Mouse (Mus musculus) cortical plate, adult 2 months (tissue): Measurements from ENCODE around the gene Mgat5. TPM values are rescaled to one million over a fixed set of nuclear protein-coding genes. Genes with fewer than 3 reads are reported as not detected.

ENCODE experiments used
- H3K27ac ChIP-seq: fragments of 200-500 bp; 2 replicates; pipeline ENCODE4 v1.5.1; 2012; ENCODE audit warnings: low read length, control low read depth, inconsistent platforms; ENCODE audit not compliant: insufficient read depth
- H3K4me1 ChIP-seq: fragments of 200-500 bp; 2 replicates; pipeline ENCODE4 v1.6.1; 2011; ENCODE audit warnings: low read length; ENCODE audit not compliant: control insufficient read depth, insufficient read depth
- H3K4me3 ChIP-seq: fragments of 200-500 bp; 2 replicates; pipeline ENCODE4 v1.5.1; 2011; ENCODE audit warnings: mild to moderate bottlenecking, low read length, control low read depth; ENCODE audit not compliant: insufficient read depth
- CTCF ChIP-seq: fragments of 200-500 bp; IDR thresholded peaks from 2 replicates; pipeline ENCODE4 v1.5.1; 2011; ENCODE audit warnings: mild to moderate bottlenecking, control low read depth, low read length; ENCODE audit not compliant: insufficient read depth; ENCODE audit errors: extremely low read depth
- POLR2A ChIP-seq: fragments of 200-500 bp; IDR thresholded peaks from 2 replicates; pipeline ENCODE4 v1.6.1; 2011; ENCODE audit warnings: mild to moderate bottlenecking, low read length, control low read depth; ENCODE audit not compliant: insufficient read depth; ENCODE audit errors: extremely low read depth
- polyA plus RNA-seq: library from polyadenylated mRNA; depleted of rRNA; stranded (reverse); fragments of >200 nt; gene quantifications from 2 replicates; pipeline ENCODE4 v1.2.3, GENCODE M21; 2012

Mgat5 gene
- polyA plus RNA-seq, 1 experiment = 32.9 TPM

- H3K4me3 ChIP-seq = no peak overlapping the region
- no peak for TF ChIP-seq CTCF
- TF ChIP-seq POLR2A = no peak
- no peak overlapping the region for H3K27ac ChIP-seq
- no peaks in the 10 kb centered on the region; the same call in 1 of the 2 replicates for H3K4me1 ChIP-seq
Observed at GRCm38 (mm10) chr1:127365706-127366105, 160.9 kb downstream of the Mgat5 start.

GRCm38 (mm10) chr1:127366111-127366510 lies 161.3 kb downstream of the Mgat5 start:
- Histone ChIP-seq H3K4me3 (no peak overlapping the region), H3K27ac (no peak overlapping the region), H3K4me1 (no peaks in the 10 kb centered on the region)
- TF ChIP-seq CTCF = no peak
- TF ChIP-seq POLR2A = no peak

DNA sequence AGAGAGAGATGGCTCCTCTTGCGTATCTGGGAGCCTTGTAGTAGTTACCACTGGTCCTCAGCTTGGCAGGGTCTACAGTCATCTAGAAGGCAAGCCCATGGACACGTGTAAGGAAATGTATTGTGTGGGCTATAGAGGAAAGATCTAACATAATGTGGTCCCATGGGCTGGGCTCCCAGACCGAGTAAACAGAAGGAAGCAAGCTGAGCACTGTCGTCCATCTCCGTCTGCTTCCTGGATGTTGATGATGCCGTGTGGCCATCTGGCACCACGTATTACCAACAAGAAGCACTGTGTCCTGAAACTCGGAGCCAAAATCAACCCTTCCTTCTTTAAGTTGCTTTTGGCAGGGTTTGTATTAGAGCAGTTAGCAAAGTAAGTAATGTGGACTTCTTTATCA lies 163.7 kb downstream of the Mgat5 start:
- H3K4me3 ChIP-seq = no peak overlapping the region
- no peak overlapping the region for H3K27ac ChIP-seq
- no peak for TF ChIP-seq POLR2A
- no peak for TF ChIP-seq CTCF
- H3K4me1 ChIP-seq = no peaks in the 10 kb centered on the region

DNA sequence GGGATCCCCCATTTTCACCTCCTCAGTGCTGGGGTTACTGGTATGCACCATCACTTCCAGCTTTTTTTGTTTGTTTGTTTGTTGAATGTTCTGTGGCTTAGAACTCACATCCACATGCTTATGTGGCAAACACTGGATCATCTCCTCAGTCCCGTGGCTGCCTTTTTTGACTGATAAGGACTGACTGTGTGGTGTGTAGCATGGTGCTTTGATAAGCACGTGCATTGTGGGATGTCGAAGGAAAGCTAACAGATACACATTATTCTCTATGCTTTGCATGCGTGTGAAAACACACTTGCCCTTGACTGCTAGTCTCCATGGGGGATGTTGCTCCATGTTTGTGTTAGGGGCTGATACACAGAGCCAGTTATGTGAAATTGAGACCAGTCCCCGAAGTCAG lies 164.7 kb downstream of the Mgat5 start:
- H3K4me3 ChIP-seq = no peak overlapping the region
- TF ChIP-seq CTCF (no peak), POLR2A (no peak)
- peaks cover 4% of the 10 kb centered on the region for H3K4me1 ChIP-seq
- no peak overlapping the region for H3K27ac ChIP-seq

DNA sequence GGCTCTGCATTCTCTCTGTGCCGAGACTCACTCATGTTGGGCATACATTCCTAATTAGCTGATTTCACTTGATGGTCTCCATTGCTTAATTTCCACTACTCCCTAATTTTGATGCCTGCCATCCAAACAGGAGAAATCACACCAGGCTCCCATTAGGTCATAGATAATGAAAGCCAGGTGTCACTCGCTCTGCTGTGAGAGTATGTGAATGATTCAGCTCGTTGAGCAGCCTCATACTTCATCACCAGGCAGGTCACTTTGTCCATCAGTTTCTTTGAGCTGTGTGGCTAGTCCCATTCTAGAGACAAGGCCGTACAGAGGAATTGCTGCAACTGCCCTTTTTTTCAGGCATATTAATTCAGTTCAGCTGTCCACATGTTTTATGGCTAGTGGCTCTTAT lies 167.3 kb downstream of the Mgat5 start:
- TF ChIP-seq CTCF = no peak
- TF ChIP-seq POLR2A = no peak
- Histone ChIP-seq H3K27ac (no peak overlapping the region), H3K4me1 (peaks cover 4% of the 10 kb centered on the region), H3K4me3 (no peak overlapping the region)

DNA sequence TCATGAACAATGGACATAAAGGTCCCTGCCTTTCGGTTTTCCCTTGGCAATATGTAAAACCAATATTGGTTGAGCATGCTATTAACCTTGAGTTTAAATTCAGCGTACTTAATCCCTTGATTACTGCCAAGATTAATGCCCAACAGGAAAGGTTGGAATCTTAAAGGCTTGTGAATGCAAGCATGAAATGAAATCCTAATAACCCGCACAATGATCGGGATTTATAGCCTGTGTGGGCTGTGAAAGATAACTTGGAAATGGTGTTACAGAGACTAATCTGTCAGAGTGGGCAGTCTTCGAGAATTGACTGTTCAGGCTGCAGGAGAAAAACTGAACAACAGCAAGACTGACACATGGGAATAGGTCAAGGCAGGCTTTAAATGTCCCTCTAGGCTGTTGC lies 168.7 kb downstream of the Mgat5 start:
- no peak overlapping the region for H3K4me3 ChIP-seq
- peaks cover 4% of the 10 kb centered on the region for H3K4me1 ChIP-seq
- no peak for TF ChIP-seq POLR2A
- TF ChIP-seq CTCF = no peak
- no peak overlapping the region for H3K27ac ChIP-seq

DNA sequence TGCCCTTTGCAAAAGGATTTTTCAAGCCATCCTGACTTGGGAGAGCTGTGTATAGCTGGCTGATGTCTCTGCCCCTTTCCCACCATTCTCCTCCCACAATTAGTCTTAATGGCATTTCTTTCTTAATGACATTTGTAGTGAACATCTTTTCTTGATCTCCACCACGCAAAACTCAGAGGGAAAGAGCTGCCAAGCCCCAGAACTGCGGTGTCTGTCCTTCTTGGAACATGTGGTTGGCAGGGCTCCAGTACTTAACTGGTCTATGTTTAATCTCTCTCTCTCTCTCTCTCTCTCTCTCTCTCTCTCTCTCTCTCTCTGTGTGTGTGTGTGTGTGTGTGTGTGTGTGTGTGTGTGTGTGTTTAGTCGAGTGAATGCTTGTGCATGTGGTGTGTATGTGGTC lies 169.3 kb downstream of the Mgat5 start:
- H3K4me3 ChIP-seq = no peak overlapping the region
- H3K4me1 ChIP-seq = peaks cover 4% of the 10 kb centered on the region
- no peak overlapping the region for H3K27ac ChIP-seq
- TF ChIP-seq POLR2A = no peak
- no peak for TF ChIP-seq CTCF

GRCm38 (mm10) chr1:127380140-127380539 lies 175.3 kb downstream of the Mgat5 start:
- TF ChIP-seq POLR2A (no peak), CTCF (no peak)
- no peak overlapping the region for H3K27ac ChIP-seq

DNA sequence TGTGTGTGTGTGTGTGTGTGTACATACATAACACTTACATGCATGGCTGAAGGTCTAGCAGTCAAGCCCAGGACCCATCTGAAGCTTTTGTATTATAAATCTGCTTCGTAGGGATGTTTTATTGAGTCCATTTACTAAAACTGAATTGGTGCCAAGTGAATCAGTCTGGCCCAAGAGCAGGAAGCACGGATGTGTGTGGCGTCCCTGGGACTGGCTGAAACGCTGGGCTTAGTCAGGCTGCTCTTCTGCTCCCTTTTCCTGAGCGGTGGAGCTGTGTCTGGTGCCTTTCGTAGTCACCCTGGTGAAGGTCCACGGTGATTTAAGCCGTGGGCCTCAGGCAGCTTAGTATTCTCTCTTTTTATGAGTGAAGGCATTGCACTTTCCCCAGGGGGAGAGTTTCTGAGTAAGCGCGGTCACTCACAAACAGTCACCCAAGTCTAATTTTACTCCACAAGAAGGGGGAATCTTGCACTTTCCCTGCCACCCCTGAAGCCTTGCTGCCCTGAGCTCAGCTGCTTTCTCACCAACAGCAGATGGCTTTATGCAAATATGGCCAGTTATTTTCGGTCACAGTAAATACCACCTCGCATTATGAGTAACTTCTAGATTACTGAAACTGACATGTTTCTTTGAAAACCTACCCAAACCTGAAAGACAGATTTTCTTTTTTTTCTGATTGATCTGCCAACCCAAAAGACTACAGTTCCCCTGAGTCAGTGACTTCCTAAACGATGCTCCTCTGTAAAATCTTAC lies 176.1 kb downstream of the Mgat5 start:
- no peak overlapping the region for H3K4me3 ChIP-seq
- H3K4me1 ChIP-seq = peaks cover 1% of the 10 kb centered on the region; the same call in 1 of the 2 replicates
- TF ChIP-seq CTCF (no peak), POLR2A (no peak)
- no peak overlapping the region for H3K27ac ChIP-seq

More at GRCm38 (mm10) chr1:127380140-127380539, 175.3 kb downstream of the Mgat5 start:
- Histone ChIP-seq H3K4me1 (peaks cover 1% of the 10 kb centered on the region; the same call in 1 of the 2 replicates), H3K4me3 (no peak overlapping the region)

GRCm38 (mm10) chr1:127383071-127383470 lies 178.3 kb downstream of the Mgat5 start:
- Histone ChIP-seq H3K4me1 (peaks cover 1% of the 10 kb centered on the region; the same call in 1 of the 2 replicates), H3K27ac (no peak overlapping the region), H3K4me3 (no peak overlapping the region)
- no peak for TF ChIP-seq CTCF
- no peak for TF ChIP-seq POLR2A

- TF ChIP-seq POLR2A (no peak), CTCF (no peak)
- no peak overlapping the region for H3K4me3 ChIP-seq
- H3K4me1 ChIP-seq = no peaks in the 10 kb centered on the region
- H3K27ac ChIP-seq = no peak overlapping the region
Observed at GRCm38 (mm10) chr1:127387226-127387625, 182.4 kb downstream of the Mgat5 start.
